Mouse (Mus musculus) hindbrain, embryonic 13.5 days (tissue): ENCODE data around the gene Wdr64. TPM values are rescaled to one million over a fixed set of nuclear protein-coding genes. Genes with fewer than 3 reads are reported as not detected.

Source experiments
- ATAC-seq: fragments of 200-750 bp; cut with Nextera tagmentation; 2 replicates; pipeline ENCODE4 v1.8.0; 2017; ENCODE audit warnings: moderate TSS enrichment; ENCODE audit not compliant: low FRiP score
- H3K27ac ChIP-seq: fragments of 300-500 bp; sonication (generic); 2 replicates; pipeline ENCODE4 v1.5.1; 2015; ENCODE audit warnings: inconsistent platforms, mild to moderate bottlenecking, moderate library complexity
- H3K27me3 ChIP-seq: fragments of 300-500 bp; sonication (generic); 2 replicates; pipeline ENCODE4 v1.6.1; 2015; ENCODE audit warnings: mild to moderate bottlenecking, inconsistent platforms
- H3K36me3 ChIP-seq: fragments of 300-500 bp; sonication (generic); 2 replicates; pipeline ENCODE4 v1.6.1; 2015; ENCODE audit warnings: mild to moderate bottlenecking, inconsistent platforms
- H3K4me1 ChIP-seq: fragments of 300-500 bp; sonication (generic); replicated peaks from 2 replicates; pipeline ENCODE4 v1.6.1; 2015; ENCODE audit warnings: inconsistent platforms
- H3K4me2 ChIP-seq: fragments of 300-500 bp; sonication (generic); 2 replicates; pipeline ENCODE4 v1.6.1; 2015; ENCODE audit warnings: inconsistent platforms, mild to moderate bottlenecking, moderate library complexity
- H3K4me3 ChIP-seq: fragments of 300-500 bp; sonication (generic); 2 replicates; pipeline ENCODE4 v1.5.1; 2015; ENCODE audit warnings: mild to moderate bottlenecking, inconsistent platforms
- H3K9ac ChIP-seq: fragments of 300-500 bp; sonication (generic); 2 replicates; pipeline ENCODE4 v1.6.1; 2015; ENCODE audit warnings: mild to moderate bottlenecking, inconsistent platforms
- H3K9me3 ChIP-seq: fragments of 300-500 bp; sonication (generic); 2 replicates; pipeline ENCODE4 v1.6.1; 2016; ENCODE audit warnings: inconsistent platforms
- WGBS: fragments of 180-500 bp; shearing (Covaris S2); methylation state at CpG from one replicate; pipeline ENCODE4 v1.1.7; 2015; 5-methylcytosine and 5-hydroxymethylcytosine counted together
- polyA plus RNA-seq: library from polyadenylated mRNA; unstranded; fragments of >200 nt; fragmentation: Nextera tagmentation; extraction: Ambion mirVana; gene quantifications from 2 replicates; pipeline ENCODE4 v1.2.1, GENCODE M21; 2015

The Wdr64 gene
- polyA plus RNA-seq, 1 experiment from 2014 or later: not detected

DNA sequence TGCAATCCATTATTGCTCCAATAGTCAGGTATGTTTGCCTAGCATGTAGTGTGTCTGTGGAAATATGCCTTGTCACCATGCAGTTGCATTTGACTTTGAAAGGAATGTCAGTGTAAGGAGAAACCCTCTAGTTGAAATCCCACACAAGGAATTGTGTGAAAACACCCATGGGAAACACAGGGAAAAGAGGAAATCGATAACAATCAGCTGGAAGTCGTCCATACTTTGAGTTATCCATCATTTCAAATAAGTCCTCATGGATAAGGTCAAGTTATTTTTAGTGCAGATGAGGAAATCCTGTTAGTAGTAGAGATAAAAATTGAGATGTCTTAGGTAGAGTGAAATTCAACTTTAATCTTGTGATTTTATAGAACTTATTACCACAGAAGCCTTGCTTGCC is 96.3 kb downstream of the Wdr64 start:
- H3K27ac ChIP-seq: no peak overlapping the region
- 85% methylated on average over 2 of the region's 2 CpGs for WGBS
- no peaks in the 10 kb centered on the region for H3K36me3 ChIP-seq
- H3K9ac ChIP-seq: no peak overlapping the region
- no peaks in the 10 kb centered on the region for H3K9me3 ChIP-seq
- no peak for ATAC-seq
- no peaks in the 10 kb centered on the region for H3K4me1 ChIP-seq
- no peak overlapping the region for H3K4me3 ChIP-seq
- H3K27me3 ChIP-seq: no peaks in the 10 kb centered on the region
- no peak overlapping the region for H3K4me2 ChIP-seq

GRCm38 (mm10) chr1:175808356-175808755 is 110.0 kb downstream of the Wdr64 start:
- Histone ChIP-seq H3K9ac (no peak overlapping the region), H3K27ac (no peak overlapping the region), H3K27me3 (no peaks in the 10 kb centered on the region), H3K4me2 (no peak overlapping the region), H3K9me3 (no peaks in the 10 kb centered on the region), H3K36me3 (no peaks in the 10 kb centered on the region), H3K4me1 (no peaks in the 10 kb centered on the region), H3K4me3 (no peak overlapping the region)
- WGBS: 75% methylated on average over 5 of the region's 5 CpGs
- ATAC-seq: no peak

- 21% methylated on average over 1 of the region's 1 CpGs for WGBS
Observed at GRCm38 (mm10) chr1:175811625-175812024, 113.2 kb downstream of the Wdr64 start.

DNA sequence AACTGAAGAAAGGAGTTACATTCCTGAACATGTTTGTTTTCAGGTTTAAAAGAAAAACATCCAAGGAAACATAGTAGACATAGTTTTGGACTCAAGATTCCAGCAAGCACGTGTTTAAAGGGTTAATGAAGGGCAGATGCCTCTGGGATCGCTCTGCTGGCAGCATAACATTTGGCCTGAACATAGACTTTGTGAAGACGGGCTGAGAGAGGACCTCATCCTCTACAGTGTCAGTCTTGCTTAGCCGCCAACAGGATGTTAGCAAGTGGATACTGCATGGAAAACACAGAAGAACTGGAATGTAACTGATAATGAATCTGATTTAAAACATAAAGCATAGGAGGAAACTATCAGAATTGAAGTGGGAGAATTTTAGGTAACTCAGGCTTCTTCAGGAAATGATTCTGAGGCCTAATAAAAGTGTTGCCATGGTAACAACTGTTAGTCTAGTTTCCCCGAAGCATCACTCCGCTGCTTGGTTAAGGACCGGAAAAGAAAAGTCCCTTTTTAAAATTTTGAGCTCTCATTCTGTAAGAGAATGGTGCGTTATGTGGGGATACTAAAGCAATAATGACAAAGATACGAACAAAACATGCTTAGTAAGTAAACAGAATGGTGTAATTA is 125.5 kb downstream of the Wdr64 start:
- no peaks in the 10 kb centered on the region for H3K9me3 ChIP-seq
- no peak overlapping the region for H3K9ac ChIP-seq
- H3K4me2 ChIP-seq: no peak overlapping the region
- 65% methylated on average over 9 of the region's 9 CpGs for WGBS
- H3K4me3 ChIP-seq: no peak overlapping the region
- no peaks in the 10 kb centered on the region for H3K4me1 ChIP-seq
- H3K36me3 ChIP-seq: no peaks in the 10 kb centered on the region
- ATAC-seq: no peak
- H3K27ac ChIP-seq: no peak overlapping the region
- H3K27me3 ChIP-seq: no peaks in the 10 kb centered on the region

More at GRCm38 (mm10) chr1:175811625-175812024, 113.2 kb downstream of the Wdr64 start:
- H3K27ac ChIP-seq: no peak overlapping the region
- no peaks in the 10 kb centered on the region for H3K36me3 ChIP-seq
- no peak for ATAC-seq
- H3K9me3 ChIP-seq: no peaks in the 10 kb centered on the region
- no peak overlapping the region for H3K9ac ChIP-seq
- H3K4me2 ChIP-seq: no peak overlapping the region
- H3K27me3 ChIP-seq: no peaks in the 10 kb centered on the region
- H3K4me1 ChIP-seq: no peaks in the 10 kb centered on the region
- no peak overlapping the region for H3K4me3 ChIP-seq

DNA sequence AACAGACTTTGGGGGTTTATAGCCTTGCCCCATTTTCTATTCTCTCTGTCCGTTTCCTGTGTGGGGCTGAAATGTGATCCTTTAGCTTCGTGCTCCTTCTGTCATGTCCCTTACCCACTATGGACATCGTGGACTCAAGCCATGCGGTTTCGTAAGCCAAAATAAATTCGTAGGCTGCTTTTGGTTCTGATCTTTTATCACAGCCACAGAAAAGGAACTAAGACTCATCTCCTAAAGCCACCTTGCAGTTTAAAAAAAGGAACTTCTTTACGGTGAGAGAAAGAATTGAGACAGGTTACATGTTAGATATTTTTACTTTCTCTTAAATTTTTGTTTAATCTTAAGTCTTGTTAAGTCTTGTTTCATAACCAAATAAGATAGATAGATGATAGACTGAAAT is 130.1 kb downstream of the Wdr64 start:
- Histone ChIP-seq H3K4me2 (no peak overlapping the region), H3K27ac (no peak overlapping the region), H3K4me3 (no peak overlapping the region), H3K27me3 (no peaks in the 10 kb centered on the region), H3K9me3 (no peaks in the 10 kb centered on the region), H3K36me3 (no peaks in the 10 kb centered on the region), H3K9ac (no peak overlapping the region), H3K4me1 (no peaks in the 10 kb centered on the region)
- no peak for ATAC-seq
- 90% methylated on average over 7 of the region's 7 CpGs for WGBS

DNA sequence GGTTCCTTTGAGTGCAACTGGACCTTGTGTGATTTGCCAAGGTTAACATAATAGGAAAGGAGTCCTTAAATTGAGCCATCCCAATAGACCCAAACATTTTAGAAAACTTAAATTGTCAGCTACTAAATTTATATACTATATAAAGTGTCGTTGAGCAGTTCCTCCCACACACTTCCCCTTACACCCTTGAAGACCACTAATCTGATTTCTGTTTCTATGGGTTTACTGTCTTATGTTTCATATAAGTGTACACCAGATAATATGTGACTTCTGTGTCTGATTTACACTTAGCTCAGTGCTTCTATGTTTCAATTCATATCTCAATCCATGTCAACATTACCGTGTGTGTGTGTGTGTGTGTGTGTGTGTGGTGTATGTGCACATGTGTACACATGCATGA is 130.8 kb downstream of the Wdr64 start:
- Histone ChIP-seq H3K4me3 (no peak overlapping the region), H3K9me3 (no peaks in the 10 kb centered on the region), H3K36me3 (no peaks in the 10 kb centered on the region), H3K4me1 (no peaks in the 10 kb centered on the region), H3K27me3 (no peaks in the 10 kb centered on the region), H3K9ac (no peak overlapping the region), H3K4me2 (no peak overlapping the region), H3K27ac (no peak overlapping the region)
- ATAC-seq: no peak
- 93% methylated on average over 2 of the region's 2 CpGs for WGBS

DNA sequence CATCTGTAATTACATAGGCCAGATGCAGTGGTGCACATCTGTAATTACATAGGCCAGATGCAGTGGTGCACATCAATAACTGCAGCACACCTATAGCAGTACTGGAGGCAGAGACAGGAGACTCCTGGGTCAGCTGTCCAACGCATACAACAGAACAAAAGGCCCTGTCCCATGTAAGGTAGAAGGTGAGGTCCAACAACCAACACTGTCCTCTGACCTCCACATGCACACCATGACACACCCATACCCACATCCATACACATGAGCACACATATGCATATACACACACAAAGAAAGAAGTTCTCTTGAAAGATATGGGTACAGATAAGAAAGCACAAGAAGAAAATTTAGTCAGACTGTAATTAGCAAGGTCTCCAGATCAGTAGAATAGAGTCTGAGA is 157.1 kb downstream of the Wdr64 start:
- 96% methylated on average over 1 of the region's 1 CpGs for WGBS
- H3K9me3 ChIP-seq: no peaks in the 10 kb centered on the region
- H3K27ac ChIP-seq: no peak overlapping the region
- no peaks in the 10 kb centered on the region for H3K4me1 ChIP-seq
- H3K4me3 ChIP-seq: no peak overlapping the region
- ATAC-seq: no peak
- H3K36me3 ChIP-seq: no peaks in the 10 kb centered on the region
- H3K27me3 ChIP-seq: no peaks in the 10 kb centered on the region
- H3K9ac ChIP-seq: no peak overlapping the region
- H3K4me2 ChIP-seq: no peak overlapping the region

Other genes with a start within 250 kb of the Wdr64 start
- 27.1 and 28.9 TPM in 2 replicates for gene Rgs7, start 206.1 kb upstream of the Wdr64 start, polyA plus RNA-seq
- gene Kmo, start 78.2 kb upstream of the Wdr64 start, polyA plus RNA-seq: 0.18 and 0.21 TPM in 2 replicates
- gene Fh1, start 73.0 kb upstream of the Wdr64 start, polyA plus RNA-seq: 83.4 and 84.5 TPM in 2 replicates
- 5.4 and 6.8 TPM in 2 replicates for gene Opn3, start 5.8 kb upstream of the Wdr64 start, polyA plus RNA-seq
- 3.0 and 3.3 TPM in 2 replicates for gene Chml, start 5.7 kb upstream of the Wdr64 start, polyA plus RNA-seq
- 11.6 and 13.8 TPM in 2 replicates for gene Exo1, start 182.0 kb downstream of the Wdr64 start, polyA plus RNA-seq
- not detected in 2 replicates for gene Gm38100, start 221.7 kb downstream of the Wdr64 start, polyA plus RNA-seq